13 mouse cellular contexts compared by ENCODE assay signal in the genomic region with DNA sequence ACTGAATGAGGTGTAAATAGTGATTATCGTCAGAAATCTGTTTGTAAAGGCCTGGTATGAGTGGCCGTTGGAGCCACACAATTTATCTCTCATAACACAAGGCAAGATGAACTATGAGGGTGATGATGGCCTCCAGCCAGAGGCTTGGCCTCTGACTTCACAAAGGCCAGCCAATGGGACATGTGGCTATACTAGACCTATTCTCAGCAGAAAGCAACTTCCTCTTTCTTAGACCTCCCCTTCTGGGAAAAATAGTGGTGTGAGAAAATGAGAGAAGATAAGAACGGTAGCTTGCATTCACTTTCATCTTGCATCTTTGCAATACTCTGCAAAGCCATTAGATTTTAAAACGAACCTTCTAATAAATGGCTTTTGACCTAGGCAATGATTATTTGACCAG.
DNase-seq lines count a peak whose midpoint lies in the region; ATAC-seq lines count a peak whose summit lies in the region.
"Had no signal": no experiment of that assay in that cellular context is flagged by ENCODE, and none has a peak within 500 bp of the region (broad histone marks: within the 10 kb centered on the region; RNA-seq: fewer than 3 reads in every experiment).

No protein-coding gene starts in this region.

- no peak for ATAC-seq in kidney, embryonic 16.5 days (ENCODE audit: low FRiP score, low TSS enrichment)
- ATAC-seq in common myeloid progenitor, adult 5-6 weeks (replicated peaks; ENCODE audit: low read depth, poor library complexity, severe bottlenecking): peak; percentile 91
- peak; percentile 62; the same call in 1 of the 2 replicates for ATAC-seq in megakaryocyte, adult 5-6 weeks (ENCODE audit: poor library complexity, severe bottlenecking)
- no peak for ATAC-seq in forebrain, embryonic 16.5 days
- ATAC-seq: midbrain, embryonic 16.5 days had no signal

- no peak overlapping the region for H3K27ac ChIP-seq in kidney, embryonic 16.5 days (ENCODE audit: low read length)
- no peak overlapping the region for H3K27ac ChIP-seq in forebrain, embryonic 16.5 days (ENCODE audit: low read length)

- no peaks in the 10 kb centered on the region for H3K27me3 ChIP-seq in kidney, embryonic 16.5 days (ENCODE audit: insufficient read depth, low read length)
- H3K27me3 ChIP-seq in forebrain, embryonic 16.5 days (replicated peaks; ENCODE audit: control insufficient read depth, insufficient read depth, low read length): no peaks in the 10 kb centered on the region

- H3K4me1 ChIP-seq in kidney, embryonic 16.5 days (ENCODE audit: insufficient read depth, low read length): no peaks in the 10 kb centered on the region
- H3K4me1 ChIP-seq in forebrain, embryonic 16.5 days (replicated peaks; ENCODE audit: control insufficient read depth, insufficient read depth, low read length): no peaks in the 10 kb centered on the region

- no peak overlapping the region for H3K4me2 ChIP-seq in kidney, embryonic 16.5 days (replicated peaks; ENCODE audit: low read depth, low read length)
- no peak overlapping the region for H3K4me2 ChIP-seq in forebrain, embryonic 16.5 days (ENCODE audit: low read length)
- H3K4me2 ChIP-seq: heart, embryonic 11.5 days had no signal

- H3K9ac ChIP-seq in kidney, embryonic 16.5 days (replicated peaks; ENCODE audit: low read length): no peak overlapping the region
- no peak overlapping the region for H3K9ac ChIP-seq in forebrain, embryonic 16.5 days (replicated peaks; ENCODE audit: low read depth, low read length)

- 78% methylated on average over 4 of the region's 4 CpGs for WGBS in kidney, embryonic 16.5 days
- 89% methylated on average over 4 of the region's 4 CpGs for WGBS in forebrain, embryonic 16.5 days

- DNase-seq in kidney, adult 11 months: peak; percentile 35
- peak; percentile 36 to 39 for DNase-seq in kidney, postnatal 4 days
- DNase-seq in urinary bladder, adult 18-20 months (ENCODE audit: low spot score in 2 of 2): no peak
- no peak for DNase-seq in retina, postnatal 1 day
- DNase-seq: adrenal gland, postnatal 25 days; gastrocnemius, postnatal 36 days; thymus, postnatal 4 days had no signal

- no peaks in the 10 kb centered on the region for H3K9me3 ChIP-seq in kidney, embryonic 16.5 days (ENCODE audit: low read length)
- H3K9me3 ChIP-seq in forebrain, embryonic 16.5 days (ENCODE audit: control insufficient read depth, low read length): no peaks in the 10 kb centered on the region

- H3K4me3 ChIP-seq in kidney, embryonic 16.5 days (ENCODE audit: low read length): no peak overlapping the region
- no peak overlapping the region for H3K4me3 ChIP-seq in forebrain, embryonic 16.5 days (replicated peaks; ENCODE audit: low read length)

- H3K36me3 ChIP-seq in kidney, embryonic 16.5 days (ENCODE audit: insufficient read depth, low read length): no peaks in the 10 kb centered on the region
- H3K36me3 ChIP-seq in forebrain, embryonic 16.5 days (ENCODE audit: control insufficient read depth, insufficient read depth): no peaks in the 10 kb centered on the region

Comparison
In these comparisons a context has a peak if more than half of its experiments do, and no peak if none do; other contexts are left out.
1. DNase-seq: peak in kidney, adult 11 months (single experiment) and kidney, postnatal 4 days (2 of 2); none in urinary bladder, adult 18-20 months (0 of 2) and retina, postnatal 1 day (single experiment).
2. ATAC-seq: peak in common myeloid progenitor, adult 5-6 weeks (single experiment) and megakaryocyte, adult 5-6 weeks (single experiment); none in kidney, embryonic 16.5 days (single experiment) and forebrain, embryonic 16.5 days (single experiment).